Mouse (Mus musculus): Measurements from ENCODE around the gene Rbm12b1.
A peak's percentile ranks its signal among the peaks of the same experiment; 100 is the strongest.
"Not testable (repeated sequence)": the region's sequence is repeated elsewhere in the genome, so short reads cannot be mapped to it uniquely, and the experiment has no call there.

The Rbm12b1 gene

GRCm38 (mm10) chr4:12140141-12140567 is at the start of gene Rbm12b1:
Rbm12b1 (plus strand) TSS chr4:12140264.
- peak; percentile 52 to 67 for DNase-seq

- DNase-seq, result not testable (repeated sequence)
These were observed 563 bp downstream of the Rbm12b1 start for GRCm38 (mm10) chr4:12140592-12141062.

GRCm38 (mm10) chr4:12141516-12141915 is 1.5 kb downstream of the Rbm12b1 start:
- DNase-seq, result not testable (repeated sequence)

- no peak for DNase-seq
These were observed 7.6 kb downstream of the Rbm12b1 start for GRCm38 (mm10) chr4:12147660-12148059.

GRCm38 (mm10) chr4:12170986-12171317 is 30.9 kb downstream of the Rbm12b1 start:
- no peak for DNase-seq

GRCm38 (mm10) chr4:12171318-12172091 is 31.4 kb downstream of the Rbm12b1 start, which contains the start of gene Fam92a:
Fam92a (minus strand) TSS chr4:12172015.
- DNase-seq, result peak; percentile 22 to 28

- DNase-seq, result no peak
These were observed 38.9 kb downstream of the Rbm12b1 start for GRCm38 (mm10) chr4:12178992-12179391.

Measured in thymus, adult 18-20 months (tissue).